Mouse (Mus musculus) spleen, postnatal 14 days (tissue): ENCODE measurements around the gene Tescl.

Experiments used
- DNase-seq, 2 experiments: peaks; one replicate each; pipeline ENCODE4 v3.0.0; 2021 to 2022; ENCODE audit warnings: low spot score in 2 of 2

Gene Tescl

GRCm38 (mm10) chr7:24299823-24300481 is 33.8 kb downstream of the Tescl start:
- no peak for DNase-seq

- DNase-seq, result peak; percentile 33 to 60
Measured at GRCm38 (mm10) chr7:24298973-24299708, 34.6 kb downstream of the Tescl start.

- no peak for DNase-seq
Measured at GRCm38 (mm10) chr7:24298635-24298972, 35.1 kb downstream of the Tescl start.

- no peak for DNase-seq
Measured at GRCm38 (mm10) chr7:24297361-24298095, 36.2 kb downstream of the Tescl start.

- DNase-seq, result no peak
Measured at GRCm38 (mm10) chr7:24296386-24296785, 37.4 kb downstream of the Tescl start.

GRCm38 (mm10) chr7:24295376-24295775 is 38.4 kb downstream of the Tescl start:
- no peak for DNase-seq

GRCm38 (mm10) chr7:24294763-24295162 is 39.0 kb downstream of the Tescl start:
- no peak for DNase-seq

GRCm38 (mm10) chr7:24293061-24293851 is 40.5 kb downstream of the Tescl start:
- DNase-seq, result no peak

GRCm38 (mm10) chr7:24291387-24292090 is 42.2 kb downstream of the Tescl start:
- DNase-seq, result no peak

- no peak for DNase-seq
Measured at GRCm38 (mm10) chr7:24290106-24290693, 43.5 kb downstream of the Tescl start.

- no peak for DNase-seq
Measured at GRCm38 (mm10) chr7:24288512-24288911, 45.2 kb downstream of the Tescl start.

- no peak for DNase-seq
Measured at GRCm38 (mm10) chr7:24287670-24288069, 46.1 kb downstream of the Tescl start.

GRCm38 (mm10) chr7:24286916-24287315 is 46.8 kb downstream of the Tescl start:
- DNase-seq, result no peak

- no peak for DNase-seq
Measured at GRCm38 (mm10) chr7:24286090-24286489, 47.6 kb downstream of the Tescl start.
